Mouse (Mus musculus) olfactory bulb, adult 2 months (tissue): ENCODE data around the gene Gnas. TPM values are rescaled to one million over a fixed set of nuclear protein-coding genes. Genes with fewer than 3 reads are reported as not detected.

ENCODE experiments used
- H3K27ac ChIP-seq: fragments of 200-500 bp; 2 replicates; pipeline ENCODE4 v1.5.1; 2012; ENCODE audit warnings: low read depth, low read length; ENCODE audit not compliant: insufficient read depth
- H3K4me1 ChIP-seq: fragments of 200-500 bp; 2 replicates; pipeline ENCODE4 v1.6.1; 2012; ENCODE audit warnings: low read length; ENCODE audit not compliant: control insufficient read depth, insufficient read depth
- H3K4me3 ChIP-seq: fragments of 200-500 bp; 2 replicates; pipeline ENCODE4 v1.5.1; 2012; ENCODE audit warnings: mild to moderate bottlenecking, low read depth, low read length, moderate library complexity; ENCODE audit not compliant: insufficient read depth
- CTCF ChIP-seq: fragments of 200-500 bp; IDR thresholded peaks from 2 replicates; pipeline ENCODE4 v1.5.1; 2012; ENCODE audit warnings: low read depth, mild to moderate bottlenecking, low read length, moderate library complexity; ENCODE audit not compliant: insufficient read depth
- POLR2A ChIP-seq: fragments of 200-500 bp; IDR thresholded peaks from 2 replicates; pipeline ENCODE4 v1.6.1; 2012; ENCODE audit warnings: mild to moderate bottlenecking, low read depth, low read length, moderate library complexity; ENCODE audit not compliant: insufficient read depth
- WGBS: fragments of 180-500 bp; shearing (Covaris S2); methylation state at CpG from one replicate; pipeline ENCODE4 v1.1.7; 2018; 5-methylcytosine and 5-hydroxymethylcytosine counted together
- polyA plus RNA-seq: library from polyadenylated mRNA; stranded (reverse); fragments of >200 nt; gene quantifications from 2 replicates; pipeline ENCODE4 v1.2.4, GENCODE M21; 2012; ENCODE audit warnings: low replicate concordance; ENCODE audit not compliant: missing spikeins, insufficient read depth, insufficient read length

Gnas gene
- polyA plus RNA-seq, 1 experiment, result 195 TPM

DNA sequence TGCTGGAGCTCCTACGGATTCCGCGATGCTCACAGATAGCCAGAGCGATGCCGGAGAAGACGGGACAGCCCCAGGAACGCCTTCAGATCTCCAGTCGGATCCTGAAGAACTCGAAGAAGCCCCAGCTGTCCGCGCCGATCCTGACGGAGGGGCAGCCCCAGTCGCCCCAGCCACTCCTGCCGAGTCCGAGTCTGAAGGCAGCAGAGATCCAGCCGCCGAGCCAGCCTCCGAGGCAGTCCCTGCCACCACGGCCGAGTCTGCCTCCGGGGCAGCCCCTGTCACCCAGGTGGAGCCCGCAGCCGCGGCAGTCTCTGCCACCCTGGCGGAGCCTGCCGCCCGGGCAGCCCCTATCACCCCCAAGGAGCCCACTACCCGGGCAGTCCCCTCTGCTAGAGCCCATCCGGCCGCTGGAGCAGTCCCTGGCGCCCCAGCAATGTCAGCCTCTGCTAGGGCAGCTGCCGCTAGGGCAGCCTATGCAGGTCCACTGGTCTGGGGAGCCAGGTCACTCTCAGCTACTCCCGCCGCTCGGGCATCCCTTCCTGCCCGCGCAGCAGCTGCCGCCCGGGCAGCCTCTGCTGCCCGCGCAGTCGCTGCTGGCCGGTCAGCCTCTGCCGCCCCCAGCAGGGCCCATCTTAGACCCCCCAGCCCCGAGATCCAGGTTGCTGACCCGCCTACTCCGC is 15.1 kb downstream of the Gnas start:
- no peak overlapping the region for H3K27ac ChIP-seq
- peaks cover 4% of the 10 kb centered on the region; the same call in 1 of the 2 replicates for H3K4me1 ChIP-seq
- WGBS, result 56% methylated on average over 48 of the region's 48 CpGs
- no peak overlapping the region for H3K4me3 ChIP-seq
- TF ChIP-seq CTCF (no peak), POLR2A (no peak)

DNA sequence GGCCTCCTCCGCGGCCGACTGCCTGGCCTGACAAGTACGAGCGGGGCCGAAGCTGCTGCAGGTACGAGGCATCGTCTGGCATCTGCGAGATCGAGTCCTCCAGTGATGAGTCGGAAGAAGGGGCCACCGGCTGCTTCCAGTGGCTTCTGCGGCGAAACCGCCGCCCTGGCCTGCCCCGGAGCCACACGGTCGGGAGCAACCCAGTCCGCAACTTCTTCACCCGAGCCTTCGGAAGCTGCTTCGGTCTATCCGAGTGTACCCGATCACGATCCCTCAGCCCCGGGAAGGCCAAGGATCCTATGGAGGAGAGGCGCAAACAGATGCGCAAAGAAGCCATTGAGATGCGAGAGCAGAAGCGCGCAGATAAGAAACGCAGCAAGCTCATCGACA is 15.6 kb downstream of the Gnas start:
- peaks cover 4% of the 10 kb centered on the region; the same call in 1 of the 2 replicates for H3K4me1 ChIP-seq
- H3K27ac ChIP-seq, result no peak overlapping the region
- no peak overlapping the region for H3K4me3 ChIP-seq
- TF ChIP-seq POLR2A (no peak), CTCF (no peak)
- 53% methylated on average over 34 of the region's 34 CpGs for WGBS

DNA sequence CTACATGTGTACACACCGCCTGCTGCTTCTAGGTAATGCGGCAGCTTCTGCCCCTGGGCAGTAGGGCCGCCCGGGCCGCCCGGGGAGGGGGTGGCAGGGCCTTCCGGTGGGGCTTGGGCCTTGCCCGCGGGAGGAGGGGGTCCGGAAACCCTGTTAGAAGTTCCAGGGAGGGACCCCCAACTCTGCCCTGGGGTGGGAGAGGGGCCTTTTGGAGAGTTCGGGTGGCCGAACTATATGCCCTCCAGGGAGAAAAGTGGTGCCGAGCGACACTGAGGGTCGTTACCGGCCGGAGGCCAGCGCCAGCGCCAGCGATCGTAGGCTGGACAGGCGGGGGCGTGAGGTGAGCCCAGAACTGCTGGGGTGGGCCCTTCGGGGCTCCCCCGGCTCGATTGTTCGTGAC is 16.1 kb downstream of the Gnas start:
- TF ChIP-seq CTCF (no peak), POLR2A (no peak)
- WGBS, result 52% methylated on average over 25 of the region's 27 CpGs
- Histone ChIP-seq H3K4me1 (peaks cover 4% of the 10 kb centered on the region; the same call in 1 of the 2 replicates), H3K4me3 (no peak overlapping the region), H3K27ac (no peak overlapping the region)

DNA sequence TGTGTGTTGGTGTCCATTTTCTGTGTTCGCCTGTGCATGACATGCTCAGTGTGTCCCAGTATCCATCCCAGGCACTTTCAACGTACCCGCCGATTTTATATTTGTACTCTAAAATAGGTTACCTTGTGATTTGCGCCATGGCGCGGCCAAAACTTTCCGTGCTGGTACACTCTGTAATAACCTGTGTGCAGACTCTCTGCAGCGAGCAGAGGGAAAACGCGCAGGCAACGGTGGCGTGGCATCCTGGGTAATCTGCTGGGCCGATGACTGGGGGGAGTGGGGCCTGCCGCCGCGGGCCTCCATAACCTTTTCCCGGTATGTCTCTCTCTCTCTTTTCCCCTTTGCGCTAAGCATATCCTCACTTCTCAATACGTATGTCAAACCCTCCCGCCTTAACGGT is 16.5 kb downstream of the Gnas start:
- no peak overlapping the region for H3K4me3 ChIP-seq
- TF ChIP-seq CTCF (no peak), POLR2A (no peak)
- no peak overlapping the region for H3K27ac ChIP-seq
- WGBS, result 54% methylated on average over 22 of the region's 22 CpGs
- H3K4me1 ChIP-seq, result peaks cover 4% of the 10 kb centered on the region; the same call in 1 of the 2 replicates

DNA sequence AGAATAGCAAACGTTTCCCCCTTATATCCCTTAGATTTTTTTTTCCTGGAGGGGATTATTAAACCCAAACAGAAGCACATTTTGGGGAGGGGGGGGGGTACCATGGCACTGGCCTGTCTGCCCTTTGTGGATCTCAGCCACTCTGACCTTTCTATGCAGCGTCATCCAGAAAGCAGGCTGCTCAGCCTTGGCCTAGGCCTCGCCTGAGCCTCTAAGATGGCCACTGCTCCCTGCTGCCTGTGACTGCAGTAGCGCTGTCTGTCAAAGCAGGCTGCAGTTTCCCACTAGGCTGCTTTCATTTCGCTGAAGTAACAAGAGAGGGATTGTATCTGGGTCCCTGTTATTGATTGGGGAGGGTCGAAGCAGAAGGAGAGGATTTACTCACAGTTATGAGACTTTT is 18.4 kb downstream of the Gnas start:
- 66% methylated on average over 6 of the region's 6 CpGs for WGBS
- Histone ChIP-seq H3K4me1 (peaks cover 4% of the 10 kb centered on the region; the same call in 1 of the 2 replicates), H3K4me3 (no peak overlapping the region), H3K27ac (no peak overlapping the region)
- no peak for TF ChIP-seq CTCF
- no peak for TF ChIP-seq POLR2A

DNA sequence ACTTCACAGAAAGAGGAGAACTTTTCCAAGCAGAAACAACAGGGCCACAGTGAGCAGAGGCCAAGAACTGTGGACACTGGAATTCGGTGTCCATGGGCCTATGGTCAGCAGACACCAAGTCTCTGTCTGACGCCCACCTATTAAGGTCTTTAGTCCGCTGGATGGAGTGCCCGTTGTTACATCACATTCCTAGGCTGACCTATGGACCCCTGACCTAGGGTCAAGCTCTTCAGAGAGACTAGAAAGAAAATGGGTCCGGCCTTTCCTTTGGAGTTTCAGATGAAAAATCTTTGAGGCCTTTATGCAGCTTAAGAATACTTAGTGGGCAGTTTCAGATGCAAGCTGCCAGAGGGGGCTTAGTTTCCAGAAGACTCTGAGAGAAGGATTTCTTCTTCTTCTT is 21.5 kb downstream of the Gnas start:
- Histone ChIP-seq H3K4me1 (no peaks in the 10 kb centered on the region), H3K4me3 (no peak overlapping the region), H3K27ac (no peak overlapping the region)
- WGBS, result 41% methylated on average over 5 of the region's 5 CpGs
- TF ChIP-seq CTCF, result no peak
- TF ChIP-seq POLR2A, result no peak

DNA sequence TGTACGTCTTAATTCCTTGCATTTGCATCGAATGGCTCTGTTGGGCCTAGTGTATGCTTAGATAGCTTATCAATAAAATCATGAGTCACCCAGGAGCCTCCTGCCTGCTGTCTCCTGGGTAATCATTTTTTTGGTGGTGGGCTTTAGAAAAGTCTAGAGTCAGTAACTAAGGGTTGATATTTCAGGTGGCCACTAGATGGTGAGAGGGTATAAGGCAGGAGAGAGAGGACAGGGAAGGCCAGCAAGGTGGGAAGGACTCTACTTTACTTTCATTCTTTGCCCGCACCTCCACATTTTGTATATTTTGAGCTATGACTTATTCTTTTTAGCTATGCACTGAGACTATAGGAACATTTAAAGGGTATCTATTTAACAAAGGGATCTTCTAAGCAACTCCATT is 23.8 kb downstream of the Gnas start:
- 80% methylated on average over 3 of the region's 3 CpGs for WGBS
- Histone ChIP-seq H3K27ac (no peak overlapping the region), H3K4me3 (no peak overlapping the region), H3K4me1 (no peaks in the 10 kb centered on the region)
- TF ChIP-seq CTCF, result no peak
- TF ChIP-seq POLR2A, result no peak

DNA sequence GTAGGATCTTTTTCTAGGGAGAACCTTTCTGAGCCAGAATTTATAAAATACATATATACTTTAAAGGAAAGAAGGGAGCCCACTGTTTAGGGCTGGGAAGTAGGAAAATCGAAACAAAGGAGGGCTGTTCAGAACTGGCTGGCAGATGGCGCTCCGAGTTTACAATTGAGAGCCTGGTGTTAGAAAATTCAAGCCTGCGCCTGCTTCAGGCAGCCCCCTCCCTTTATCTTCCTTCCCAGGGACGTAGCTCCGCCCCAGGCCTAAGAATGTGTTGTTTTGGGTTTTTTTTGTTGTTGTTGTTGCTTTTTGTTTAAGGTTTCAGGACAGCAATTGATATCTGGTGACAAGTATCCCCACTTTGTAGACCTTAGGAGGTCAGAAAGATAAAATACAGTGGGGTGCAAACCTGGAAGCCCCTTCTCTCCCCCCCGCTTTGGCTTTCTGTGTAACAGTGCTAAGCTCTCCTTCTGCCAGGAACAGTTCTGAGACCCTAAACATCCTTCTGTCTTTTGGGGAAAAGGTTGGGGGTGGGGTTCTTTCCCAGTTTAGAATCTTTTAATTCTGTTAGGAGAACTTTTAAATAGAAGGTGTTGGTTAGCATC is 26.9 kb downstream of the Gnas start:
- 9% methylated on average over 7 of the region's 7 CpGs for WGBS

DNA sequence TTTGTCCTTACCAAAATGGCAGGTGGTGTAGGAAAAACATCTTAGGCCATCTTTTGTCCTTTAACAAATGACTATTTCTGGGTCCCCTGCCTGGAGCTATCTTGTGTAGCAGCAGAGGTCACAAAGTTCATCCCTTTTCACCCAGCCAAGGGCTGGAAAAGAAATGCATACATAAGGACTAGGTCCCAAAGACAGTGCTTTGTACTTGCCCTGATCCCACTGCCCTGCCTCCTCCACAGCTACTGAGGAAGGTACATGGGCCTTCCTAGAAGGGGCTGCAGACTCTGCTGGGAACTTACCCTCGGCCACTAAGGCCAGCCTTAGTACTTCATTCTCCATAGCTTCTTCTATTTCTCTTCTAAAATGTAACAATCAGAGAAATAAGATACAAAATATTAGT is 27.5 kb downstream of the Gnas start:
- no peak for TF ChIP-seq CTCF
- TF ChIP-seq POLR2A, result no peak
- Histone ChIP-seq H3K27ac (no peak overlapping the region), H3K4me3 (no peak overlapping the region), H3K4me1 (no peaks in the 10 kb centered on the region)
- WGBS, result 66% methylated on average over 1 of the region's 1 CpGs

More for the DNA sequence above, 26.9 kb downstream of the Gnas start:
- H3K4me3 ChIP-seq, result no peak overlapping the region
- H3K4me1 ChIP-seq, result no peaks in the 10 kb centered on the region
- TF ChIP-seq CTCF (peak; percentile 76), POLR2A (no peak)
- no peak overlapping the region for H3K27ac ChIP-seq

DNA sequence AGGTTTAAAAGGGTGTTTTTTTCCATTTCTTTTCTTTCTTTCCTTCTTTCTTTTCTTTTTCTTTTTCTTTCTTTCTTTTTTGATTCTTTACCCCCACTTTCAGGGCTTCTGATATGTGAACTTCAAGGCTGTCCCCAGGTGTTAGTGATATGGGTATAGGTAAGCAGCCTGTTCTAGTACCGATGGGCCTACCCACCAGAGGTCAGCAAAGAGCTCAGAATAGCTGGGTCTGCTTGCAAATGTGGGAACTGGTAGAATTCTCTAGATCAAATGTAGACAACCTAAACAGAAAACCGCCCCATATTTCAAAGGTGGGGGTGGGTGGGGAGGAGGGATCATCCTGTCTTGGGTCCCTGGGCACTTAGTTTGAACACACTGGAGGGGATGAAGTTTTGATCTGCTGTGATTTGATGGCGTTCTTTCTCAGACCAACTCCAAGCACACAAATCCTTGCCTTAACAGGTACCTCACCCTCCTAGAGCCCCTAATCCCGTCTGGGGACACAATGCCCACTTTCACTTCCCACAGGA is 28.1 kb downstream of the Gnas start:
- H3K4me3 ChIP-seq, result no peak overlapping the region
- H3K27ac ChIP-seq, result no peak overlapping the region
- no peaks in the 10 kb centered on the region for H3K4me1 ChIP-seq
- TF ChIP-seq POLR2A (no peak), CTCF (no peak)
- WGBS, result 15% methylated on average over 4 of the region's 4 CpGs
